Comparison of ENCODE assay signal across 9 mouse cellular contexts in genomic region chr6:140995340-140996135, GRCm38 (mm10).
DNase-seq lines count a peak whose midpoint lies in the region; ATAC-seq and TF ChIP-seq lines count a peak whose summit lies in the region.
"Had no signal": no experiment of that assay in that cellular context is flagged by ENCODE, and none has a peak within 500 bp of the region (broad histone marks: within the 10 kb centered on the region; RNA-seq: fewer than 3 reads in every experiment).

No protein-coding gene starts in this region.

- H3K36me3 ChIP-seq in embryonic facial prominence, embryonic 11.5 days (replicated peaks; ENCODE audit: control insufficient read depth, insufficient read depth, low read depth, low read length), result no peaks in the 10 kb centered on the region
- no peaks in the 10 kb centered on the region for H3K36me3 ChIP-seq in lung, postnatal 0 days (ENCODE audit: insufficient read depth, low read length)

- TF ChIP-seq EP300 in lung, postnatal 0 days (IDR thresholded peaks at IDR 0.05), result no peak

- intact Hi-C loops in gastrocnemius, postnatal 36 days (cut with DNase I), result no loop called here

- peak; percentile 66 for TF ChIP-seq CTCF in lung, postnatal 0 days (IDR thresholded peaks at IDR 0.05)

- no peak for ATAC-seq in embryonic facial prominence, embryonic 11.5 days (replicated peaks; ENCODE audit: insufficient number of reproducible peaks, low FRiP score, low TSS enrichment, low read depth)
- no peak for ATAC-seq in lung, postnatal 0 days

- H3K4me1 ChIP-seq in embryonic facial prominence, embryonic 11.5 days (ENCODE audit: control insufficient read depth, insufficient read depth, low read length), result no peaks in the 10 kb centered on the region
- H3K4me1 ChIP-seq in lung, postnatal 0 days (ENCODE audit: insufficient read depth, low read depth, low read length), result no peaks in the 10 kb centered on the region

- H3K4me3 ChIP-seq in embryonic facial prominence, embryonic 11.5 days (ENCODE audit: low read depth, low read length), result no peak overlapping the region
- no peak overlapping the region for H3K4me3 ChIP-seq in lung, postnatal 0 days (ENCODE audit: low read depth, low read length)
- H3K4me3 ChIP-seq: myocyte had no signal

- H3K27me3 ChIP-seq in embryonic facial prominence, embryonic 11.5 days (ENCODE audit: control insufficient read depth, insufficient read depth, low read length), result no peaks in the 10 kb centered on the region
- H3K27me3 ChIP-seq in lung, postnatal 0 days (replicated peaks; ENCODE audit: insufficient read depth, low read length), result no peaks in the 10 kb centered on the region

- H3K27ac ChIP-seq in embryonic facial prominence, embryonic 11.5 days (replicated peaks; ENCODE audit: low read depth, low read length), result no peak overlapping the region
- H3K27ac ChIP-seq in lung, postnatal 0 days (ENCODE audit: low read length), result no peak overlapping the region

- 70% methylated on average over 14 of the region's 14 CpGs for WGBS in embryonic facial prominence, embryonic 11.5 days
- WGBS in lung, postnatal 0 days, result 76% methylated on average over 14 of the region's 14 CpGs

- no peak overlapping the region for H3K4me2 ChIP-seq in embryonic facial prominence, embryonic 11.5 days (ENCODE audit: low read depth, low read length)
- H3K4me2 ChIP-seq in lung, postnatal 0 days (replicated peaks; ENCODE audit: low read depth, low read length), result no peak overlapping the region

- H3K9me3 ChIP-seq in embryonic facial prominence, embryonic 11.5 days (replicated peaks; ENCODE audit: control insufficient read depth, low read length), result no peaks in the 10 kb centered on the region
- H3K9me3 ChIP-seq in lung, postnatal 0 days (ENCODE audit: low read length), result no peaks in the 10 kb centered on the region

- H3K9ac ChIP-seq in embryonic facial prominence, embryonic 11.5 days (replicated peaks; ENCODE audit: low read length), result no peak overlapping the region
- no peak overlapping the region for H3K9ac ChIP-seq in lung, postnatal 0 days (replicated peaks; ENCODE audit: low read depth)

- peak; percentile 37 for DNase-seq in gastrocnemius, postnatal 10 days
- no peak for DNase-seq in gastrocnemius, postnatal 36 days
- peak; percentile 22 for DNase-seq in Muller cell, postnatal 12 days (ENCODE audit: inconsistent ontology term)
- peak; percentile 21 for DNase-seq in embryonic facial prominence, embryonic 11.5 days (ENCODE audit: low spot score)
- peak; percentile 33 for DNase-seq in lung, postnatal 0 days (ENCODE audit: low spot score)
- DNase-seq in yolk sac, embryonic 10.5 days (ENCODE audit: low spot score), result peak; percentile 47
- DNase-seq in spleen, postnatal 10 days (ENCODE audit: low spot score in 2 of 2), result no peak
- no peak for DNase-seq in adipocyte (ENCODE audit: low spot score)

Comparison
In these comparisons a context has a peak if more than half of its experiments do, and no peak if none do; other contexts are left out.
1. DNase-seq: peak in gastrocnemius, postnatal 10 days (single experiment), Muller cell, postnatal 12 days (single experiment), embryonic facial prominence, embryonic 11.5 days (single experiment), lung, postnatal 0 days (single experiment) and yolk sac, embryonic 10.5 days (single experiment); none in gastrocnemius, postnatal 36 days (0 of 2), spleen, postnatal 10 days (0 of 2) and adipocyte (single experiment).